Mouse (Mus musculus) monocyte, adult 5-6 weeks (primary cell): ENCODE data around the gene Lbh. TPM values are rescaled to one million over a fixed set of nuclear protein-coding genes. Genes with fewer than 3 reads are reported as not detected.

Experiments used
- ATAC-seq: fragments of 153-309, 156-312 bp; replicated peaks from 2 replicates; pipeline ENCODE4 v1.8.0; 2017; ENCODE audit warnings: mild to moderate bottlenecking; ENCODE audit not compliant: low TSS enrichment, insufficient number of reproducible peaks, severe bottlenecking, poor library complexity, low FRiP score
- total RNA-seq: library from RNA; stranded (forward); fragments of 200-1000, 200-491, 200-594 nt; gene quantifications from 3 replicates; pipeline ENCODE4 v1.2.3, GENCODE M21; 2017

Gene Lbh
- total RNA-seq, 1 experiment from 2014 or later, result 71.9 TPM

GRCm38 (mm10) chr17:72934653-72935052 is 16.5 kb downstream of the Lbh start:
- ATAC-seq, result no peak

GRCm38 (mm10) chr17:72935921-72936320 is 17.8 kb downstream of the Lbh start:
- ATAC-seq, result no peak

- ATAC-seq, result no peak
These were observed 18.2 kb downstream of the Lbh start for GRCm38 (mm10) chr17:72936336-72936735.

- no peak for ATAC-seq
These were observed 19.1 kb downstream of the Lbh start for GRCm38 (mm10) chr17:72937204-72937603.

- no peak for ATAC-seq
These were observed 20.1 kb downstream of the Lbh start for GRCm38 (mm10) chr17:72938026-72938795.

- no peak for ATAC-seq
These were observed 20.9 kb downstream of the Lbh start for GRCm38 (mm10) chr17:72938871-72939568.

- ATAC-seq, result no peak
These were observed 21.4 kb downstream of the Lbh start for GRCm38 (mm10) chr17:72939569-72939899.

GRCm38 (mm10) chr17:72944368-72944767 is 26.3 kb downstream of the Lbh start:
- no peak for ATAC-seq

GRCm38 (mm10) chr17:72947111-72947859 is 29.2 kb downstream of the Lbh start:
- no peak for ATAC-seq

- peak; percentile 28; the same call in 1 of the 2 replicates for ATAC-seq
These were observed 30.0 kb downstream of the Lbh start for GRCm38 (mm10) chr17:72948119-72948518.

GRCm38 (mm10) chr17:72949247-72949701 is 31.2 kb downstream of the Lbh start:
- ATAC-seq, result no peak

GRCm38 (mm10) chr17:72951331-72951730 is 33.2 kb downstream of the Lbh start:
- no peak for ATAC-seq

GRCm38 (mm10) chr17:72953811-72954685 is 35.9 kb downstream of the Lbh start:
- no peak for ATAC-seq

GRCm38 (mm10) chr17:72955534-72955933 is 37.4 kb downstream of the Lbh start:
- ATAC-seq, result no peak

- no peak for ATAC-seq
These were observed 38.9 kb downstream of the Lbh start for GRCm38 (mm10) chr17:72957016-72957415.

- ATAC-seq, result no peak
These were observed 40.8 kb downstream of the Lbh start for GRCm38 (mm10) chr17:72958886-72959285.

GRCm38 (mm10) chr17:72959497-72960039 is 41.5 kb downstream of the Lbh start:
- ATAC-seq, result no peak

- no peak for ATAC-seq
These were observed 42.1 kb downstream of the Lbh start for GRCm38 (mm10) chr17:72960243-72960642.
